Mouse (Mus musculus) liver, adult (tissue): ENCODE measurements around the gene C2cd5.

Experiments
- GATA4 ChIP-seq: IDR thresholded peaks from 2 replicates; pipeline ENCODE4 v1.6.1; 2014; ENCODE audit warnings: mild to moderate bottlenecking, low read length; ENCODE audit not compliant: insufficient replicate concordance

The C2cd5 gene

GRCm38 (mm10) chr6:143095126-143095525 is 4.8 kb downstream of the C2cd5 start:
- no peak for TF ChIP-seq GATA4

GRCm38 (mm10) chr6:143092856-143093255 is 7.1 kb downstream of the C2cd5 start:
- no peak for TF ChIP-seq GATA4

GRCm38 (mm10) chr6:143091076-143091475 is 8.9 kb downstream of the C2cd5 start:
- no peak for TF ChIP-seq GATA4

- TF ChIP-seq GATA4, result no peak
Observed at GRCm38 (mm10) chr6:143087332-143087731, 12.6 kb downstream of the C2cd5 start.

GRCm38 (mm10) chr6:143085898-143086297 is 14.0 kb downstream of the C2cd5 start:
- TF ChIP-seq GATA4, result no peak

GRCm38 (mm10) chr6:143084314-143085025 is 15.5 kb downstream of the C2cd5 start:
- TF ChIP-seq GATA4, result no peak

- TF ChIP-seq GATA4, result no peak
Observed at GRCm38 (mm10) chr6:143081479-143082106, 18.3 kb downstream of the C2cd5 start.

- TF ChIP-seq GATA4, result no peak
Observed at GRCm38 (mm10) chr6:143080774-143081173, 19.2 kb downstream of the C2cd5 start.

- TF ChIP-seq GATA4, result no peak
Observed at GRCm38 (mm10) chr6:143079126-143079525, 20.8 kb downstream of the C2cd5 start.

GRCm38 (mm10) chr6:143076461-143076860 is 23.5 kb downstream of the C2cd5 start:
- TF ChIP-seq GATA4, result no peak

- no peak for TF ChIP-seq GATA4
Observed at GRCm38 (mm10) chr6:143073914-143074313, 26.0 kb downstream of the C2cd5 start.

GRCm38 (mm10) chr6:143073476-143073875 is 26.5 kb downstream of the C2cd5 start:
- no peak for TF ChIP-seq GATA4

- no peak for TF ChIP-seq GATA4
Observed at GRCm38 (mm10) chr6:143072412-143073014, 27.4 kb downstream of the C2cd5 start.

GRCm38 (mm10) chr6:143070736-143071135 is 29.2 kb downstream of the C2cd5 start:
- TF ChIP-seq GATA4, result no peak

GRCm38 (mm10) chr6:143070019-143070418 is 29.9 kb downstream of the C2cd5 start:
- no peak for TF ChIP-seq GATA4

- no peak for TF ChIP-seq GATA4
Observed at GRCm38 (mm10) chr6:143069606-143070005, 30.3 kb downstream of the C2cd5 start.
